Mouse (Mus musculus) forebrain, embryonic 12.5 days (tissue): ENCODE results near the gene C5ar1. TPM values are rescaled to one million over a fixed set of nuclear protein-coding genes. Genes with fewer than 3 reads are reported as not detected.
A peak's percentile ranks its signal among the peaks of the same experiment; 100 is the strongest.

Source experiments
- ATAC-seq: fragments of 200-750 bp; cut with Nextera tagmentation; 2 replicates; pipeline ENCODE4 v1.8.0; 2017; ENCODE audit warnings: moderate TSS enrichment; ENCODE audit not compliant: low FRiP score
- H3K27ac ChIP-seq: fragments of 300-500 bp; sonication (generic); 2 replicates; pipeline ENCODE4 v1.5.1; 2016; ENCODE audit warnings: mild to moderate bottlenecking
- H3K27me3 ChIP-seq: fragments of 300-500 bp; sonication (generic); 2 replicates; pipeline ENCODE4 v1.6.1; 2016; ENCODE audit warnings: mild to moderate bottlenecking
- H3K36me3 ChIP-seq: fragments of 300-500 bp; sonication (generic); replicated peaks from 2 replicates; pipeline ENCODE4 v1.6.1; 2016; ENCODE audit warnings: mild to moderate bottlenecking
- H3K4me1 ChIP-seq: fragments of 300-500 bp; sonication (generic); 2 replicates; pipeline ENCODE4 v1.6.1; 2016
- H3K4me2 ChIP-seq: fragments of 300-500 bp; sonication (generic); 2 replicates; pipeline ENCODE4 v1.6.1; 2016; ENCODE audit warnings: mild to moderate bottlenecking, moderate library complexity
- H3K4me3 ChIP-seq: fragments of 300-500 bp; sonication (generic); replicated peaks from 2 replicates; pipeline ENCODE4 v1.5.1; 2016; ENCODE audit warnings: mild to moderate bottlenecking
- H3K9ac ChIP-seq: fragments of 300-500 bp; sonication (generic); 2 replicates; pipeline ENCODE4 v1.6.1; 2016; ENCODE audit warnings: mild to moderate bottlenecking
- H3K9me3 ChIP-seq: fragments of 300-500 bp; sonication (generic); 2 replicates; pipeline ENCODE4 v1.6.1; 2016
- WGBS: fragments of 180-500 bp; shearing (Covaris S2); methylation state at CpG from one replicate; pipeline ENCODE4 v1.1.7; 2016; 5-methylcytosine and 5-hydroxymethylcytosine counted together
- polyA plus RNA-seq: library from polyadenylated mRNA; unstranded; fragments of >200 nt; fragmentation: Nextera tagmentation; extraction: Ambion mirVana; gene quantifications from 2 replicates; pipeline ENCODE4 v1.2.1, GENCODE M21; 2016

C5ar1 gene
- polyA plus RNA-seq, 1 experiment from 2014 or later: 0.73 TPM

DNA sequence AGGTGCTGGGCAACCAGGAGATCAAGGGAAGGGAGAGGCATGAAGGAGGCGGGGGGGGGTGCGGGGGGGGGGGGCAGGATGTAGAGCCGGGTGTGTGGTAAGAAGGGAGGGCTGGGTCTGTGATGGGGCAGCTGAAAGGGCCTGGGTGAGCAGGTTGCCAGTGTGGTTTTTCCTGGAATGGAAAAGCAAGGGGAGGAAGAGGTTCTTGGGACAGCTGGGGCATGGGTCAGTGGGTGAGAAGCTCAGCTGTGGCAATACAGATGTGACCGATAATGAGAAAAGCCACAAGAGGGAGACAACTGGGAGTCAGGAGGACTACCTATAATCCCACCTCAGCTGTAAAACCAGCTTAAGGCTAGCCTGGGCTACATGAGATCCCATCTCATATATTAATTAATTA, 13.4 kb downstream of the C5ar1 start:
- Histone ChIP-seq H3K4me1 (no peaks in the 10 kb centered on the region), H3K4me2 (no peak overlapping the region), H3K36me3 (no peaks in the 10 kb centered on the region), H3K27ac (no peak overlapping the region), H3K9ac (no peak overlapping the region), H3K4me3 (no peak overlapping the region), H3K27me3 (no peaks in the 10 kb centered on the region), H3K9me3 (no peaks in the 10 kb centered on the region)
- no peak for ATAC-seq
- whole genome bisulfite sequencing: 44% methylated on average over 1 of the region's 4 CpGs

DNA sequence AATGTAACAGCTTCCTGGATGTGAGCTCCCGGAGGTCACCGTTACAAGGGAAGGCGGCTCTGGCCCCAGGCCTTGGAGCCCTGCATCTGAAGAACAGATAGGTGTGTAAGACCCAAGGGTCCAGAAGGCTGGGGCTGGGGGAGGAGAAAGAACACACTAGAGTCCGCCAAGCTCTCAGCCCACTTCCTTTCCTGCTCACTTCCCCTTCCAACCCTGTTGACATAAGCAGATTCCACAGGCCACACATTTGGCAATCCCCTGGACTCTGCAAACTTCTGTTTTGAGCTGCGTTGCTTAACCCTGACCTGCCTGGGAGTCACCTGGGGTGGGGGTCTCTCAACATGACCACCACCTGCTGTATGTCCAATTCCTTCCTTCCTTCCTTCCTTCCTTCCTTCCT, 15.3 kb downstream of the C5ar1 start, which contains the start of gene C5ar2:
C5ar2 (minus strand) TSS at position 88 of the 400 bp plus-strand sequence.
- ATAC-seq: no peak
- Histone ChIP-seq H3K4me1 (no peaks in the 10 kb centered on the region), H3K4me3 (no peak within 1 kb of the TSS), H3K9me3 (no peaks in the 10 kb centered on the region), H3K4me2 (no peak within 1 kb of the TSS), H3K27me3 (no peaks in the 10 kb centered on the region), H3K9ac (no peak within 1 kb of the TSS), H3K36me3 (no peaks in the 10 kb centered on the region), H3K27ac (no peak within 1 kb of the TSS)
- WGBS: 85% methylated on average over 5 of the region's 5 CpGs

DNA sequence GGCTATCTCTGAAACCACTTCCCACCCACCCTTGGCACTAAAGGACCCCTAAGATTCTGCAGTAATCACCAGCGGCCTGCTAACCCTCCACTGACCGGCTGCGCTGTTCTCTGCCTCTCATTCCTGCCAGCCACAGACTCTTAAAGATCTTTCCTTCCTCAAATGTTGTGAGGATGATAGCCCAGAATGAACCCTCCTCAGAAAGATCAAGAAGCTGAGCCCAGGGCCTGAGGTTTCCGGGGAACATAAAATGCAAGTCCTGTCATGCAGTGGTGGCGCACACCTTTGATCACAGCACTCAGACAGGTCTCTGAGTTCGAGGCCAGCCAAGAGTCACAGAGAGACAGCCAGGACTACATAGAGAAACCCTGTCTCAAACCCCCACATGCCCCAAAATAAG, 17.1 kb downstream of the C5ar1 start:
- H3K4me2 ChIP-seq: no peak overlapping the region
- H3K9ac ChIP-seq: no peak overlapping the region
- no peaks in the 10 kb centered on the region for H3K27me3 ChIP-seq
- ATAC-seq: no peak
- no peak overlapping the region for H3K4me3 ChIP-seq
- H3K9me3 ChIP-seq: no peaks in the 10 kb centered on the region
- no peaks in the 10 kb centered on the region for H3K4me1 ChIP-seq
- no peaks in the 10 kb centered on the region for H3K36me3 ChIP-seq
- WGBS: 87% methylated on average over 6 of the region's 6 CpGs
- no peak overlapping the region for H3K27ac ChIP-seq

DNA sequence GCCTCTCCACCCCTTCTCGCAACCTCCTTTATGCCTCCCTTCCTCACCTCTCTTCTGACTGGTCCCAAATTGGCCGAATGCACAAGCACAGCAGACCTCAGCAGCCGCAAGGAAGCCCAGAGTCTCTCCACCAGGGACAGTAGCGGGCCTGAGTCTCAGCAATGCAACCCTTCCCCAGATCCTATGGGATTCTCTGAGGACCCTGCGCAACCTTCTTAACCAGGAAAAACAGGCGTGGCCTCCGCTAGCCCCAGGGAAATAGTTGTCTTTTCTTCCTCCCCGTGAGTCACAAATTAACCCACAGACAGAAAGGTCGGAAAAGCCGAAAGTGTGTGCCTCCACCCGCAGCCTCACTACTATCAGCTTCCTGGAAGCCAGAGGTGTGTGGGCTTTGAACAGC, 17.6 kb downstream of the C5ar1 start:
- Histone ChIP-seq H3K27ac (no peak overlapping the region), H3K9ac (no peak overlapping the region), H3K4me2 (no peak overlapping the region), H3K4me3 (no peak overlapping the region), H3K27me3 (no peaks in the 10 kb centered on the region), H3K4me1 (no peaks in the 10 kb centered on the region), H3K36me3 (no peaks in the 10 kb centered on the region), H3K9me3 (no peaks in the 10 kb centered on the region)
- no peak for ATAC-seq
- 65% methylated on average over 11 of the region's 11 CpGs for WGBS

DNA sequence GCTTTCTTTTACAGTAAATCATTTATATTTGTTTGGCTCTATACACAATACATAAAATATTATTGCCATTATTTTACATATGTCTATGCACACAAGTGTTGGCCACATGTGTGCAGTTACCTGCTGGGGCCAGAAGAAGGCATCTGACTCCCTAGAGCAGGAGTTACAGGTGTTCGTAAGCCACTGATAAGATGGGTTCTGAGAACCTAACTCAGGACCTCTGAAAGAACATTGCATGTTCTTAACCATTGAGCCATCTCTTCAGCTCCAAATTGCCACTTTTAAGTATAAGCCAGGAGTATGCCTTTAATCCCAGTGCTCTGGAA, 18.4 kb downstream of the C5ar1 start:
- no peaks in the 10 kb centered on the region for H3K27me3 ChIP-seq
- H3K27ac ChIP-seq: no peak overlapping the region
- H3K36me3 ChIP-seq: no peaks in the 10 kb centered on the region
- H3K4me1 ChIP-seq: no peaks in the 10 kb centered on the region
- H3K9ac ChIP-seq: no peak overlapping the region
- H3K9me3 ChIP-seq: no peaks in the 10 kb centered on the region
- H3K4me3 ChIP-seq: no peak overlapping the region
- H3K4me2 ChIP-seq: no peak overlapping the region
- WGBS: 92% methylated on average over 1 of the region's 1 CpGs
- ATAC-seq: no peak

DNA sequence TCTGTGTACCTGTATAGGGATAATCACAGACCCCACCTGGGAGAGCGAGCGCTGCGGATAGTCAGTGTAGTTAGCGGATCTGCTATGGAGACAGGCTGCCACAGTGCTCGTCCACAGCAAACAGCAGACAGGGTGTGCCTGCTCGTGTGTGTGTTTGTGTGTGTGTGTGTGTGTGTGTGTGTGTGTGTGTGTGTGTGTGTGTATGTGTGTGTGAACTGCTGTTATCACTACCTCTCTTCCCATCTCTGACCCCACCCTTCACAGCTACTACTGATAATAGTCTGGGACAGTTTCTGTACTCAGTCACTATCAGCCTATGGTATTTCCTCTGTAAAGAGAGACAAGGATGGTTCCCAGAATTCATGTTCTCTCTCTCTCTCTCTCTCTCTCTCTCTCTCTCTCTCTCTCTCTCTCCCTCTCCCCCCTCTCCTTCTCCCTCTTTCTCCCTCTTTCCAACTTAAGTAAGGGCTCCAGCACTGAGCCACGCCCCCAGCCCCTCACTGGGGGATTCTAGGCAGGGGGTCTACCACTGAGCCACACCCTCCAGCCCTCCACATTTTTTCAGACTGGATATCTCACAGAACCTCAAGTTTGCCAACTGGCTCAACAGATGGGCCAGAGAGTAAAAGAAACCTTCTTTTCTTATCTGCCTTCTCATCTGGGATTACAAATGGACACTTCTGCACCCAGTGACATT, 18.9 kb downstream of the C5ar1 start:
- no peak overlapping the region for H3K4me3 ChIP-seq
- H3K9ac ChIP-seq: no peak overlapping the region
- no peaks in the 10 kb centered on the region for H3K9me3 ChIP-seq
- no peaks in the 10 kb centered on the region for H3K27me3 ChIP-seq
- H3K27ac ChIP-seq: no peak overlapping the region
- ATAC-seq: no peak
- H3K4me1 ChIP-seq: no peaks in the 10 kb centered on the region
- no peak overlapping the region for H3K4me2 ChIP-seq
- 79% methylated on average over 7 of the region's 7 CpGs for WGBS
- no peaks in the 10 kb centered on the region for H3K36me3 ChIP-seq

DNA sequence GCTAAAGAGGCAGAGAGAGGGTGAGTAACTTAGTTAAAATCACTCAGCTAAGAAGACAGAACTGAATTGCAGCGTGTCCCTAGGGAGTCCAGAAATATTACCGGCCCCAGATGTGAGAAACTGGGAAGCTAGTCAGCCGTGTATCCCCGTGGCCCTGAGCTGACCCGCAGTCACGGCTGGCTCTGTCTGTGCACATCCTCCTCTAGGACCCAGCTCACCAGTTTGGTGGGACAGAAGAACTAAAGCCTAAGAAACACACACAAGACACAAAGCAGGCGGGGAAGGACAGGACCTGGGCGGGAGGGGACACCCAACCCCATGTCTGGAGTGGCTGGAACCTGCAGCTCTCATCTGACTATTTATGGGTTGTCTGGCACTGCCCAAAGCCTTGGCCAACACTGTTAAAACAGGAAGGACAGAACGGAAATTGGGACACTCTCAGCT, 19.8 kb downstream of the C5ar1 start:
- H3K4me3 ChIP-seq: no peak overlapping the region
- no peak for ATAC-seq

DNA sequence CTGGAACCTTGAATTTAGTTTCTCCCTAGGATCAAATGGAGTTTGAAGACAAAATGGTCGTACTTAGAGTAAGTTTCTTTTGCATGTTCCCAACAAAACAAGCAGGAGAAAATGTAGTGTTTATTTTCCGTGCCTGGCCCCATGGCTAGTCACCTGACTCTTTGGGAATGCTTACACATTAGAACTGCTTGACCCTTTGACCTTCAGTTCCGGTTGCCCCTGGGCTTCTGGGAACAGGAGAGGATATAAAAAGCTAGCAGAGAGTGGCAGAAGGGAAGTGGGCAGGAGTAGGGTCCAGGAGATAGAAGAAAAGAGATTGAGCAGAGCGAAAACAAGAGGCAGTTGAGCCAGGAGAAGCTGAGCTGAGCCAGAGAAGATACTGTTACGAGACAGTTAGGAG, 29.5 kb downstream of the C5ar1 start:
- H3K4me2 ChIP-seq: no peak overlapping the region
- no peak overlapping the region for H3K4me3 ChIP-seq
- H3K9me3 ChIP-seq: 0 out of 2 replicates have a peak, but pooled peaks cover 4% of the 10 kb centered on the region
- H3K4me1 ChIP-seq: no peaks in the 10 kb centered on the region
- no peaks in the 10 kb centered on the region for H3K36me3 ChIP-seq
- no peak overlapping the region for H3K27ac ChIP-seq
- WGBS: 62% methylated on average over 5 of the region's 5 CpGs
- no peak for ATAC-seq
- H3K27me3 ChIP-seq: no peaks in the 10 kb centered on the region
- H3K9ac ChIP-seq: no peak overlapping the region

More for the DNA sequence above, 19.8 kb downstream of the C5ar1 start:
- Histone ChIP-seq H3K9me3 (no peaks in the 10 kb centered on the region), H3K27ac (no peak overlapping the region), H3K4me1 (no peaks in the 10 kb centered on the region), H3K36me3 (no peaks in the 10 kb centered on the region), H3K4me2 (no peak overlapping the region), H3K9ac (no peak overlapping the region), H3K27me3 (no peaks in the 10 kb centered on the region)
- WGBS: 62% methylated on average over 9 of the region's 9 CpGs

DNA sequence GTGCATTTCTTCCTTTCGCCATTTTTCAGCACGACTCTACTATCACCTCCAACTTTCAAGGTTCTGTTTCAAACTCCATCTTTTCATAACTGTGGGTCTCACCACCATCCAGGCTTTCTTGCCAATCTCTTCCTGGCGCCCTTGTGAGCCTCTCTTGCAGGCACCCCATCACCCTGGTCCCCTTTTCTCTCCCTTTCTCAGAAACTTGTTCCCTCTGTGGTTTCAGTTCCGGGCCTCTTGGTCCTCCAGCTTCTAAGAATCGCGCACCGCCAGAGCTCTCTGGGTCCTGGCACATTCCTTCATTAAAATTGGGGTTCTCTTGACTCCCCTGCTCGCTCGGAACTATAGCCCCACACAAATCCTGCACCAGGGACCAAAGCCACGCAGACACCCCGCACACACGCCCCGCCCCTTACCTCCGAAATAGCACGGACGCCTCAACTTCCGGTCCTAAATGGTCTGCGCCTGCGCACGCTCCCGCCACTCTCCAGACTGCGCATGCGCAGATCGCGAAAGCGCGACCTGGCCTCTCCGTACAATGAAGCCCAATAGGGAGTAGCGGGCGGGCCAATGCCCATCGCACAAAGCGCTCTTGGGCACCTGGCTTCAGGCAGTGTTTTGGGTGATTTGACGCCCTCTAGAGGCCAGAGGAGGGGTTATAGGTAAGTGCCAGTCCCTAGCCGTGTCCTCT, 37.6 kb downstream of the C5ar1 start, which contains the start of gene Dhx34:
Dhx34 (minus strand) TSS at position 456 of the 691 bp plus-strand sequence.
- 1% methylated on average over 34 of the region's 34 CpGs for WGBS
- H3K27me3 ChIP-seq: no peaks in the 10 kb centered on the region

DNA sequence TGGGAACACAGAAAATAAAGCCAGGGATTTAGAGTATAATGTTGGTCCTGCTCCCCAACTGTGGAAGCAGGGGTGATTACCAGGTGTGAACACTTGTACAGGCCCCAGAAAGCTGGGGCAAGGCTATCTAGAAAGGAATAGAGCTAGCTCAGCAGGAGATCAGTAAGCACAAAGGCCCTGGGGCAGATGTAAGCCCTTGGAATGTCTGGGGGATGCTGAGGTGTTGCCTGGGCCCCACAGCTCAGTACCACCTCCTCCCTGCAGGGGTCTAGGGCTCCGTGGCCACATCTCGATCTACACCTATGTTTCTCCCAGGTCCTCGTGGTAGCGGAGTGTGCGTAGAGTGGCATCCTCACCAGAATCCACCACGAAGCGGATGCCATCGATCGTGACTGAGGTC, 45.4 kb downstream of the C5ar1 start:
- ATAC-seq: no peak
- peaks cover 96% of the 10 kb centered on the region for H3K36me3 ChIP-seq
- no peak overlapping the region for H3K9ac ChIP-seq
- H3K9me3 ChIP-seq: no peaks in the 10 kb centered on the region
- H3K4me2 ChIP-seq: no peak overlapping the region
- no peaks in the 10 kb centered on the region for H3K4me1 ChIP-seq
- H3K27me3 ChIP-seq: no peaks in the 10 kb centered on the region
- H3K4me3 ChIP-seq: no peak overlapping the region
- WGBS: 93% methylated on average over 9 of the region's 9 CpGs
- H3K27ac ChIP-seq: no peak overlapping the region

More for the DNA sequence above, 37.6 kb downstream of the C5ar1 start, which contains the start of gene Dhx34:
- ATAC-seq: peak; percentile 95
- Histone ChIP-seq H3K9ac (peak within 1 kb of the TSS; percentile 78), H3K4me3 (peak within 1 kb of the TSS; percentile 62), H3K27ac (peak within 1 kb of the TSS; percentile 51), H3K9me3 (no peaks in the 10 kb centered on the region), H3K36me3 (peaks cover 21% of the 10 kb centered on the region), H3K4me1 (peaks cover 12% of the 10 kb centered on the region), H3K4me2 (peak within 1 kb of the TSS; percentile 70)

DNA sequence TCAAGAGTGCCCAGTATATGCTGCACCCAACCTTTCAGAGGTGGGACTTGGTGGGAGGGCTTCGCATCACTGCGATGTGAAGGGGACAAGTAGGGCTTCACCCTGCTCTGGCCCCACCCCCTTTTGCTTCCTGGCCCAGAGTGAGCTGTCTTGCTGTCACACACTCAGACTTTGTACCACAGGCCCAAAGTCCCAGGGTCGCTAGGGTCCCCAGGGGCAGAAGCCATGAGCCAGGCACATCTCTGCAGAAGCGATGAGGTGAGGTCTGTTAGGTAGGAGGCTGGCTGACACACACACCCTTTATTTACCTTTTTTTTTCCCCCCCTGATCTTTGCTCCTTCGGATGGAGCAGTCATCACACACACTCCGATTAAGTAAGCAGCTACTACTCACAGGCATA, 46.1 kb downstream of the C5ar1 start:
- Histone ChIP-seq H3K27ac (no peak overlapping the region), H3K9me3 (no peaks in the 10 kb centered on the region), H3K9ac (no peak overlapping the region), H3K4me2 (no peak overlapping the region), H3K4me1 (no peaks in the 10 kb centered on the region), H3K27me3 (no peaks in the 10 kb centered on the region), H3K4me3 (no peak overlapping the region), H3K36me3 (peaks cover 98% of the 10 kb centered on the region)
- ATAC-seq: no peak
- 92% methylated on average over 6 of the region's 6 CpGs for WGBS

DNA sequence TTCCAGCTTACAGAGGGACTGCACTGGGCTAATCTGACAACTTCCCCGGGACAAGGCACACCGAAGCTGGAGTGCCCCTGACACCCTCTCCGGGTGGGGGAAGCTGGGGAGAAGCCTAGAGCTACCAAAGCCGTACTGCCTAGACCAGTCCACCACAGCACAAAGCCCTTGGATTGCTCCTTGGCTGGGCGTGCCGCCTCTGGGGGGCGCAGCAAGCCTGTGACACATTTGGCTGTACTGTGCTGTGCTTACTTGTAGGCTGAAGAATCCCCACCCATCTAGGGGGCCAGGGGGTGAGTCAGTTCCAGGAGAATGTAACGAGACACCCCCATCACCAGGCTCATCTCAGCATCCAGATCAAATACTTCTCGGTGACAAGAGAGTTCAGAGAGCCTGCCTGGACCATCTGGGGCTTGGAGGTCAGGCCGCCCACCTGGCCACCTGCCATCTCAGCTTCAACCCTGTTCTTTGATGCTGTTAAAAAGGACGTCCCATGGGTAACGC, 48.4 kb downstream of the C5ar1 start:
- no peak overlapping the region for H3K27ac ChIP-seq
- H3K4me1 ChIP-seq: no peaks in the 10 kb centered on the region
- no peaks in the 10 kb centered on the region for H3K27me3 ChIP-seq
- no peaks in the 10 kb centered on the region for H3K9me3 ChIP-seq
- no peak for ATAC-seq
- H3K4me2 ChIP-seq: no peak overlapping the region
- no peak overlapping the region for H3K4me3 ChIP-seq
- H3K9ac ChIP-seq: no peak overlapping the region
- WGBS: 77% methylated on average over 12 of the region's 12 CpGs
- peaks cover 92% of the 10 kb centered on the region for H3K36me3 ChIP-seq
